Mouse (Mus musculus): ENCODE results near the gene 9130023H24Rik.

Gene 9130023H24Rik

GRCm38 (mm10) chr7:128237927-128238778 is at the start of gene 9130023H24Rik:
Gene 9130023H24Rik, minus strand, starts transcription at chr7:128238031.
- peak; percentile 100 for DNase-seq

GRCm38 (mm10) chr7:128285060-128285459 is 47.2 kb upstream of the 9130023H24Rik start:
- DNase-seq, result no peak

DNA sequence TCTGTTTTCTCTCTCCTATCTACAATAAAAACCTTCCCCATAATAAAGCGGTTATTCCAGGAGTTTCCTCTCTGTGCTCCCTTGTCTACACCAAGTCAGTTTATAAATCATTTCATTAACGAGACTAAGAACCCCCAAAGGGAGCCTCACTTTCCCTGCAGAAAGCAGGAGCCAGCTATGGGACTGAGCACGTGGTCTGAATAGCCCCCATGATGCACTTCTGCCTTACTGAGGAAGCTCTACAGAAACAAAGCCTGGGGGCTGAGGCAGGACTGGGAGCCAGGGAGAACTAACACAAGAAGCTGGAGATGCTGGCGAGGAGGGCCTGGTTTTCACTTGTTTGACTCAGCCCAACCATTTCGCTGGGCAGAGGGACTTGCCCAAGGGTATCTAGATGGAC is 46.2 kb upstream of the 9130023H24Rik start:
- DNase-seq, result no peak

- no peak for DNase-seq
These were observed 44.9 kb upstream of the 9130023H24Rik start for GRCm38 (mm10) chr7:128282532-128283244.

GRCm38 (mm10) chr7:128281765-128282164 is 43.9 kb upstream of the 9130023H24Rik start:
- DNase-seq, result no peak

DNA sequence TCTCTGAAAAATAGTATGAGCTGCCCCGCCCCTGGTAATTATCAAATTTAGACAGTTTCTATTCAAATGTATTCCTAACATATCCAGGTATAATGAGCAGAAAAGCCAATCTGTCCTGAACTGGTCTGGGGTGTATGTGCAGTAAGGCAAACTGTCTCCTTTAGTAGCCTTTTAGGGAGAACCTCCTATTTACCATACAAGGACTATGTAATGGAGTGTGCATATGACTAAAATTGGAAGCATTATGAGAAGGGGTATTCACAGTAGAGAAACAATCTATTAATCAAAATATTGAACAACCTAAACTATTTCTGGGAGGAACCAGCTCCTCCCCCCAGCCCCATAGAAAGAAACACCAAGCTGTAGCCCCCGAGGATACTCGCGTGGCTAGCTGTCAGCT is 41.9 kb upstream of the 9130023H24Rik start:
- no peak for DNase-seq

DNA sequence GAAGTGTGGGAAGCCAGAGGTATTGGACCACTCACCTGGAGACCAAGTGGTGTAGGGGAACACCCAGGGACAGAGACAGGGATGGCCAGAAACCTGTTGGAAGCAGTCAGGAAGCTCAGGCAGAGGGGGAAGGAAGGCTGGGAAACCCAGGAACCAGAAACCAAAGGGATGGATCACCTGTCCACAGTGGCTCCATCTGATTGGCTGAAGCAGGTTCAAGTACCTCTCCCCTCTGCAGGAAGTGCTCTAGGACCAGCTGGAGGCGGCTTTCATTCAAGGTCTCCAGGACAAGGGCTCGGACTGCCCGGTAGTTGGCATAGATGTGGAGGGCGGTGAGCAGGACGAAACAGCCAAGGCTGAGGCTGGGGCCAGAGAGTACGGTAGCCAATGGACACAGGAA is 38.2 kb upstream of the 9130023H24Rik start:
- DNase-seq, result no peak

GRCm38 (mm10) chr7:128271496-128271895 is 33.7 kb upstream of the 9130023H24Rik start:
- DNase-seq, result no peak

DNA sequence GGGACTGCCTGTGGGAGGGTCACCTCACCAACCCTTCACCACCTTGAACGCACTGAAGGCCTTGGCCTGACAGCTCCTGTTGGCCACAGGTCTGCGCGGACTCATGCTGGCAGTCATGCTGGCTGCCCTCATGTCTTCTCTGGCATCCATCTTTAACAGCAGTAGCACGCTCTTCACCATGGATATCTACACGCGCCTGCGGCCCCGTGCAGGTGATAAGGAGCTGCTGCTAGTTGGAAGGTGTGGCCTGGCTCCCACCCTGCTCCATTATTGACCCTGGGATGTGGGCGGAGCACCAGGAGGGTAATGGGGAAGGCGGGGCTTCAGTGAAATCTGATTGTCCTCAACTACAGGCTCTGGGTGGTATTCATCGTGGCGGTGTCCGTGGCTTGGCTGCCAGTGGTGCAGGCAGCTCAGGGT is 32.6 kb upstream of the 9130023H24Rik start:
- no peak for DNase-seq

GRCm38 (mm10) chr7:128267813-128268212 is 30.0 kb upstream of the 9130023H24Rik start:
- DNase-seq, result no peak

- DNase-seq, result no peak
These were observed 29.6 kb upstream of the 9130023H24Rik start for GRCm38 (mm10) chr7:128267391-128267790.

- DNase-seq, result no peak
These were observed 28.2 kb upstream of the 9130023H24Rik start for GRCm38 (mm10) chr7:128266056-128266455.

DNA sequence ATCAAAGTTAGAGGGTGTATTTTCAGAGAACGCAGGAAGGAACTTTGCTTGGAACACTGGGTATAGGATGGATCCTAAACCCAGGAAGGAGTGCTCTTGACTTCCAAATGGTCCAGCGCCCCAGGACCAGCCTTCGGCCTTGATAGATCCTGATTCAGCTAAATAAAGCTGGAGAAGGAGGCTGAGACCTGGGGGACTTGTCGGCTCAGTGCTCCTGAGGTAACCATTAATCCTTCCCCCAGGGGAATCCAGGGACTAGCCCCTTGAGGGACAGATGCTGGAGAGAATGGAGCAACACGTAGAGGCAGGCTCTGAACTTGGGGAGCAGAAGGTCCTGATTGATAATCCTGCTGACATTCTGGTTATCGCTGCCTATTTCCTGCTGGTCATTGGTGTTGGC is 27.6 kb upstream of the 9130023H24Rik start, which contains the start of gene Slc5a2:
TSS of gene Slc5a2 (plus strand) at position 247 of the 400 bp plus-strand sequence.
- no peak for DNase-seq

DNA sequence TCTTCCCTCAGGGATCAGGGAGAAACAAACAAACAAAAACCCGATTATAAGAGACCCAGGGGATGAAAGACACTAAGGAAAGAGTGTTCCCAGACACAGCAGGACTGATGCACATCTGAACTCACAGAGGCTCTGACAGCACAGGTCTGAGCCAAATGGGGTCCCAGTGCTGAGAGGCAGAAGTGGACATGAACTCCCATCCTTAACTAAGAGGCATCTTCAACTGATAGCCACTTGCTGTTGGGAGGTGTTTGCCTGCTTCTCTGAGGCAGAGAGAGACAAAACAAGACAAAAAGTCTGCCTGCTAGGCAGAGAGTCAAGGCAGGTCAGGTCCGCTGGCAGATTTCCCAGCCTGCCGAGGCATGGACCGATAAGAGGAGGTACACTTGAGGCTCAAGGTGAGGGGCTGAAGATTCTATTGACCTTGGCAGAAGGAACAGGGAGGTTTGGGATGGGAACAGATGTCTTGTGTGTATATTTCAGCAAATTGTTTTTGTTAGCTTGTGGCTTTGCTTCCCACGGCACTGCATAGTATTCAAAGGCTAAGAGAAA is 19.0 kb upstream of the 9130023H24Rik start:
- no peak for DNase-seq

DNA sequence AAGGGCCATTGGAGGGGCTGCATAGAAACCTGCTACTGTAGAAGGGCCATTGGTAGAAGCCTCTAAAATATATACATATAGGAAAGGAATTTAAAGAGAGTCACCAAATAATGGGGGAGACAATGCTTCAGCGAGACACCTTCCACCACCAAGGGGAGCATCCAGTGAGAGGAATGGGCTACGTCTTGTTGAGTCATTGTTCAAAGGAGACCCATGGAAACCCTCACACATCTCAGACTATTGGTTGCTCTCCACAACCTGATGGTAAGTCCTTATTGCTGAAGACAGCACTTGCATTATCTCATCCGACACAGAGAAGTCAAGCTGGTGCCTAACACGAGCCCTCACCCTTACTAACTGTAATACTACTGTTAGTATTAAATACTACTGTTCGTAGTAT is 17.9 kb upstream of the 9130023H24Rik start:
- DNase-seq, result no peak

- no peak for DNase-seq
These were observed 17.1 kb upstream of the 9130023H24Rik start for GRCm38 (mm10) chr7:128254978-128255377.

GRCm38 (mm10) chr7:128252609-128253008 is 14.8 kb upstream of the 9130023H24Rik start:
- peak; percentile 94 for DNase-seq

- peak; percentile 57 for DNase-seq
These were observed 14.1 kb upstream of the 9130023H24Rik start for GRCm38 (mm10) chr7:128251946-128252345.

DNA sequence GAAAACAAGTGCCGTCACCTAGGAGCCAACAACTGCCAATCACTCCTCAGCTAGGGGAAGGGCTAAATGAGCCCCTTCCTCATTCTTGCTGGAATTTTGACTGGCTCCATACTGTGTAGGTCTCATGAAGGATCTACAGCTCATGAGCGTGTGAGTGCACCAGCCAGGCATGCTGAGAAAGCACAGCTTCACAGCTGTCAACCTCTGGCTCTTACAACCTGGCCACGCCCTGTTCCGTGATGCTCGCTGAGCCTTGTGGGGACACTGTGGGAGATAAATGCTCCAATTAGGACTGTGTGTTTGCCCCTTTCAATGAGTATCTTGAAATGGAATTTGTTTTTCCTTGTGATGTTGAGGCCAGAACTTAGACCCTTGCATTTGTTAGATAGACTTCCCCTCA is 12.2 kb upstream of the 9130023H24Rik start:
- no peak for DNase-seq

DNA sequence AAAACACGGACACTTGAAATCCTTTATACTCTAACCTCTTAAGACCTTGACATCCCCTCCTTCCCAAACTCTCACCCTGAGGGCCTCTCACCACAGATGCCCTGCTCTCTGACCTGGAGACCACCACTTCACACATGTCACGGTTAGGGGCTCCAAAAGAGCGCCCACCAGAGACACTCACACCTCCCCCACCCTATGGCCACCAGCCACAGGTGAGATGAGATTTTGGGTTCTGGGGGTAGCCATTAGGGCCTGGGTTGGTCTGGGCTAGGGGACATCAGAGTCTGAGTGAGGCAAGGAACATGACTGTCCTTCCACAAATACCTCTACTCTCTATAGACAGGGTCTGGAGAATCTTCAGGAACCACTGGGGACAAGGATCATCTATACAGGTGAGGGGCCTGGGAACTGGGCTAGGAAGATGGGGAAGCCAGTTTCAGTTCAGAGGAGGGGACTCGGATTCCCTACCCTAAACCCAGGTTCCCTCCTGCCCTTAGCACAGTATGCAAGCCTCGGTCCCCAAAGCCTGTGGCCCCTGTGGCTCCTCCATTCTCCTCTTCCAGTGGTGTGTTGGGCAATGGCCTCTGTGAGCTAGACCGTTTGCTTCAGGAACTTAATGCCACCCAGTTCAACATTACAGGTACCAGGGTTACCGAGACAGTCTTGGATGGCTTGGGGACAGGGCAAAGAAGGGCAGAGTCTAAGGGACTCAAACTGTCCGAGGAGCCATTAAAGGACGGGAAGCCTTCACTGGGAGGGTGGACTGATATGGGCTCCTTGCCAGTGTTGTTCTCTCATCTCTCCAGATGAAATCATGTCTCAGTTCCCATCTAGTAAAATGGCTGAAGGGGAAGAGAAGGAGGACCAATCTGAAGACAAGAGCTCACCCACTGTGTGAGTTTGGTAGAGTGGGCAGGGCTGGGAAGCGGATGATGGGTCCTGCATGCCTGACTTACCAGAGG is 10.5 kb upstream of the 9130023H24Rik start:
- no peak for DNase-seq

- DNase-seq, result peak; percentile 82
These were observed 9.6 kb upstream of the 9130023H24Rik start for GRCm38 (mm10) chr7:128247443-128247842.
